Mouse (Mus musculus): ENCODE data around the gene Gfod1.

Gene Gfod1

GRCm38 (mm10) chr13:43304018-43304431 lies at the start of gene Gfod1:
Gene Gfod1 (minus strand): TSS chr13:43304172.
- DNase-seq (ENCODE audit: low spot score in 2 of 2): peak; percentile 65 to 91

GRCm38 (mm10) chr13:43353356-43353755 lies 49.4 kb upstream of the Gfod1 start:
- no peak for DNase-seq (ENCODE audit: low spot score in 2 of 2)

GRCm38 (mm10) chr13:43350489-43351169 lies 46.7 kb upstream of the Gfod1 start:
- no peak for DNase-seq (ENCODE audit: low spot score in 2 of 2)

- no peak for DNase-seq (ENCODE audit: low spot score in 2 of 2)
These were observed 45.4 kb upstream of the Gfod1 start for GRCm38 (mm10) chr13:43349376-43349775.

GRCm38 (mm10) chr13:43346825-43347224 lies 42.9 kb upstream of the Gfod1 start:
- DNase-seq (ENCODE audit: low spot score in 2 of 2): no peak

GRCm38 (mm10) chr13:43338632-43339031 lies 34.7 kb upstream of the Gfod1 start:
- no peak for DNase-seq (ENCODE audit: low spot score in 2 of 2)

- DNase-seq (ENCODE audit: low spot score in 2 of 2): no peak
These were observed 34.0 kb upstream of the Gfod1 start for GRCm38 (mm10) chr13:43338001-43338400.

- no peak for DNase-seq (ENCODE audit: low spot score in 2 of 2)
These were observed 32.7 kb upstream of the Gfod1 start for GRCm38 (mm10) chr13:43336425-43337221.

- peak in 1 of 2 experiments; percentile 40 for DNase-seq (ENCODE audit: low spot score in 2 of 2)
These were observed 28.6 kb upstream of the Gfod1 start for GRCm38 (mm10) chr13:43332591-43332990.

- no peak for DNase-seq (ENCODE audit: low spot score in 2 of 2)
These were observed 27.9 kb upstream of the Gfod1 start for GRCm38 (mm10) chr13:43331721-43332444.

GRCm38 (mm10) chr13:43325427-43325826 lies 21.5 kb upstream of the Gfod1 start:
- no peak for DNase-seq (ENCODE audit: low spot score in 2 of 2)

- no peak for DNase-seq (ENCODE audit: low spot score in 2 of 2)
These were observed 17.5 kb upstream of the Gfod1 start for GRCm38 (mm10) chr13:43321492-43321891.

- DNase-seq (ENCODE audit: low spot score in 2 of 2): no peak
These were observed 15.4 kb upstream of the Gfod1 start for GRCm38 (mm10) chr13:43319396-43319795.

GRCm38 (mm10) chr13:43317411-43317810 lies 13.4 kb upstream of the Gfod1 start:
- no peak for DNase-seq (ENCODE audit: low spot score in 2 of 2)

GRCm38 (mm10) chr13:43305181-43305924 lies 1.4 kb upstream of the Gfod1 start:
- DNase-seq (ENCODE audit: low spot score in 2 of 2): no peak

- DNase-seq (ENCODE audit: low spot score in 2 of 2): no peak
These were observed 728 bp upstream of the Gfod1 start for GRCm38 (mm10) chr13:43304700-43305099.

- DNase-seq (ENCODE audit: low spot score in 2 of 2): peak; percentile 23 to 46
These were observed 609 bp downstream of the Gfod1 start for GRCm38 (mm10) chr13:43303161-43303965.

GRCm38 (mm10) chr13:43302651-43303160 lies 1.3 kb downstream of the Gfod1 start:
- DNase-seq (ENCODE audit: low spot score in 2 of 2): no peak

- no peak for DNase-seq (ENCODE audit: low spot score in 2 of 2)
These were observed 1.7 kb downstream of the Gfod1 start for GRCm38 (mm10) chr13:43302239-43302638.

GRCm38 (mm10) chr13:43300906-43301305 lies 3.1 kb downstream of the Gfod1 start:
- DNase-seq (ENCODE audit: low spot score in 2 of 2): no peak

GRCm38 (mm10) chr13:43300366-43300765 lies 3.6 kb downstream of the Gfod1 start:
- DNase-seq (ENCODE audit: low spot score in 2 of 2): no peak

Measured in spleen, postnatal 10 days (tissue).